ENCODE assay signal across 9 mouse cellular contexts in genomic region chr10:95218683-95219060, GRCm38 (mm10).
DNase-seq lines count a peak whose midpoint lies in the region; ATAC-seq lines count a peak whose summit lies in the region.
"Had no signal": no experiment of that assay in that cellular context is flagged by ENCODE, and none has a peak within 500 bp of the region (broad histone marks: within the 10 kb centered on the region; RNA-seq: fewer than 3 reads in every experiment).

No protein-coding gene starts in this region.

- H3K9me3 ChIP-seq in heart, embryonic 16.5 days (replicated peaks; ENCODE audit: control insufficient read depth, low read length), result no peaks in the 10 kb centered on the region
- H3K9me3 ChIP-seq: megakaryocyte, embryonic 14.5 days had no signal

- H3K9ac ChIP-seq in heart, embryonic 16.5 days (ENCODE audit: low read length), result no peak overlapping the region

- peaks cover 10% of the 10 kb centered on the region for H3K4me1 ChIP-seq in heart, embryonic 16.5 days (ENCODE audit: control insufficient read depth, insufficient read depth, low read length)

- H3K27me3 ChIP-seq in heart, embryonic 16.5 days (ENCODE audit: control insufficient read depth, insufficient read depth, low read length), result no peaks in the 10 kb centered on the region

- no peak for ATAC-seq in heart, embryonic 16.5 days (replicated peaks; ENCODE audit: extremely low read depth, insufficient read depth, low FRiP score)

- peak overlapping the region; percentile 21; the same call in 1 of the 2 replicates for H3K27ac ChIP-seq in heart, embryonic 16.5 days (ENCODE audit: low read length)

- DNase-seq in kidney, adult 9 months, result peak; percentile 22
- no peak for DNase-seq in kidney, postnatal 10 days
- DNase-seq in adrenal gland, adult 8-10 months, result peak; percentile 69
- peak; percentile 44 for DNase-seq in lung, postnatal 25 days (ENCODE audit: low spot score)
- no peak for DNase-seq in right cerebral cortex, postnatal 14 days
- no peak for DNase-seq in cerebellum, postnatal 14 days
- no peak for DNase-seq in T-cell, adult 2 months (ENCODE audit: low spot score)

- no peaks in the 10 kb centered on the region for H3K36me3 ChIP-seq in heart, embryonic 16.5 days (ENCODE audit: control insufficient read depth, insufficient read depth)

- 71% methylated on average over 9 of the region's 9 CpGs for WGBS in heart, embryonic 16.5 days

- H3K4me2 ChIP-seq in heart, embryonic 16.5 days (ENCODE audit: low read depth, low read length), result no peak overlapping the region

- no peak overlapping the region for H3K4me3 ChIP-seq in heart, embryonic 16.5 days (ENCODE audit: low read length)
- H3K4me3 ChIP-seq: megakaryocyte, embryonic 14.5 days had no signal

Comparison
In these comparisons a context has a peak if more than half of its experiments do, and no peak if none do; other contexts are left out.
1. DNase-seq: peak in kidney, adult 9 months (single experiment), adrenal gland, adult 8-10 months (single experiment) and lung, postnatal 25 days (single experiment); none in kidney, postnatal 10 days (single experiment), right cerebral cortex, postnatal 14 days (single experiment), cerebellum, postnatal 14 days (0 of 2) and T-cell, adult 2 months (single experiment).